8 mouse cellular contexts compared by ENCODE assay signal in genomic region chr9:21030781-21031250, GRCm38 (mm10). TPM values are rescaled to one million over a fixed set of nuclear protein-coding genes. Genes with fewer than 3 reads are reported as not detected.
DNase-seq lines count a peak whose midpoint lies in the region; ATAC-seq and TF ChIP-seq lines count a peak whose summit lies in the region.

No protein-coding gene starts in this region.

- H3K27ac ChIP-seq in forebrain, postnatal 0 days (ENCODE audit: low read depth, low read length), result peak overlapping the region; percentile 66
- H3K27ac ChIP-seq in lung, embryonic 14.5 days (ENCODE audit: low read depth), result no peak overlapping the region

- WGBS in forebrain, postnatal 0 days, result under 1% methylated on average over 13 of the region's 13 CpGs
- WGBS in lung, embryonic 14.5 days, result under 1% methylated on average over 13 of the region's 13 CpGs

- peak overlapping the region; percentile 57 for H3K4me3 ChIP-seq in forebrain, postnatal 0 days (ENCODE audit: low read depth, low read length)
- H3K4me3 ChIP-seq in lung, embryonic 14.5 days (ENCODE audit: low read depth, low read length), result peak overlapping the region; percentile 52

- H3K4me1 ChIP-seq in forebrain, postnatal 0 days (ENCODE audit: insufficient read depth), result peaks cover 13% of the 10 kb centered on the region
- peaks cover 26% of the 10 kb centered on the region; the same call in 1 of the 2 replicates for H3K4me1 ChIP-seq in lung, embryonic 14.5 days (ENCODE audit: insufficient read depth)

- peaks cover 54% of the 10 kb centered on the region for H3K27me3 ChIP-seq in forebrain, postnatal 0 days (ENCODE audit: insufficient read depth, low read length)
- H3K27me3 ChIP-seq in lung, embryonic 14.5 days (ENCODE audit: insufficient read depth, low read length), result peaks cover 52% of the 10 kb centered on the region

- peak overlapping the region; percentile 99 for H3K4me2 ChIP-seq in forebrain, postnatal 0 days (ENCODE audit: low read depth)
- peak overlapping the region; percentile 95 for H3K4me2 ChIP-seq in lung, embryonic 14.5 days

- TF ChIP-seq CTCF in forebrain, postnatal 0 days (IDR thresholded peaks at IDR 0.05; ENCODE audit: low read depth), result peak; percentile 67
- TF ChIP-seq CTCF in lung, embryonic 14.5 days (IDR thresholded peaks at IDR 0.05; ENCODE audit: low read depth), result peak; percentile 74

- ATAC-seq in forebrain, postnatal 0 days, result peak; percentile 77
- ATAC-seq in hematopoietic stem cell, adult 5-6 weeks (replicated peaks in 1 of 2; ENCODE audit: insufficient read depth in 1 of 2, low FRiP score in 2 of 2, low TSS enrichment in 1 of 2, low read depth in 1 of 2, poor library complexity in 2 of 2, severe bottlenecking in 2 of 2), result peak; percentile 68 to 72
- peak; percentile 62 for ATAC-seq in lung, embryonic 14.5 days (ENCODE audit: insufficient read depth)
- ATAC-seq in neutrophil, adult 5-6 weeks (ENCODE audit: extremely low read depth, insufficient number of reproducible peaks, low FRiP score, poor library complexity, severe bottlenecking), result peak; percentile 70

- H3K36me3 ChIP-seq in forebrain, postnatal 0 days (ENCODE audit: insufficient read depth), result no peaks in the 10 kb centered on the region
- H3K36me3 ChIP-seq in lung, embryonic 14.5 days (ENCODE audit: insufficient read depth), result peaks cover 9% of the 10 kb centered on the region; the same call in 1 of the 2 replicates

- DNase-seq in Muller cell, postnatal 12 days (ENCODE audit: inconsistent ontology term), result peak; percentile 93
- DNase-seq in cerebellum, adult 8-10 months, result peak; percentile 60
- DNase-seq in forebrain, postnatal 0 days, result peak; percentile 84
- DNase-seq in layer of hippocampus, adult 8-10 months (ENCODE audit: low spot score in 2 of 2), result peak; percentile 83 to 84
- DNase-seq in lung, embryonic 14.5 days, result peak; percentile 94
- peak; percentile 75 to 88 for DNase-seq in thymus, adult 18-20 months

- no peaks in the 10 kb centered on the region for H3K9me3 ChIP-seq in forebrain, postnatal 0 days (ENCODE audit: low read length)
- H3K9me3 ChIP-seq in lung, embryonic 14.5 days (ENCODE audit: low read depth, low read length), result no peaks in the 10 kb centered on the region

- 0 out of 2 replicates have a peak overlapping the region, but pooled peaks have one; percentile 61 for H3K9ac ChIP-seq in forebrain, postnatal 0 days
- H3K9ac ChIP-seq in lung, embryonic 14.5 days, result no peak overlapping the region

RNA-seq across cellular contexts. Expression of gene Icam5, which starts 1.1 kb away (rescaled TPM):
- total RNA-seq in forebrain, postnatal 0 days (2014; rRNA removed), result 17.2 and 19.4 TPM in 2 replicates
- polyA plus RNA-seq in forebrain, postnatal 0 days (2015; fragmentation: Nextera tagmentation; extraction: Ambion mirVana), result 8.2 and 10.3 TPM in 2 replicates
- total RNA-seq in hematopoietic stem cell, adult 5-6 weeks (2017), result not detected in 2 replicates
- 100 to 1,000 TPM; 302 to 315 (median 304) TPM for total RNA-seq in layer of hippocampus, adult 8-10 months (2022)
- polyA plus RNA-seq in lung, embryonic 14.5 days (2014; fragmentation: Nextera tagmentation; extraction: Ambion mirVana), result 0.09 and 0.31 TPM in 2 replicates
- total RNA-seq in neutrophil, adult 5-6 weeks (2017), result 0.12 TPM in 1 of 2 replicates, not detected in the other

RNA-seq across cellular contexts. Expression of gene Icam4, which starts 1.6 kb away (rescaled TPM):
- not detected in 2 replicates for total RNA-seq in forebrain, postnatal 0 days (2014; rRNA removed)
- not detected in 2 replicates for polyA plus RNA-seq in forebrain, postnatal 0 days (2015; fragmentation: Nextera tagmentation; extraction: Ambion mirVana)
- total RNA-seq in hematopoietic stem cell, adult 5-6 weeks (2017), result 3.0 and 7.9 TPM in 2 replicates
- 1 to 10 TPM in 3 of 4 experiments, under 1 TPM in 1; 0.49 to 1.8 (median 1.4) TPM for total RNA-seq in layer of hippocampus, adult 8-10 months (2022)
- 1.5 TPM in 2 replicates for polyA plus RNA-seq in lung, embryonic 14.5 days (2014; fragmentation: Nextera tagmentation; extraction: Ambion mirVana)
- total RNA-seq in neutrophil, adult 5-6 weeks (2017), result not detected in 2 replicates

RNA-seq across cellular contexts. Expression of gene Icam1, which starts 15.0 kb away (rescaled TPM):
- 3.2 and 3.7 TPM in 2 replicates for total RNA-seq in forebrain, postnatal 0 days (2014; rRNA removed)
- 3.1 and 3.6 TPM in 2 replicates for polyA plus RNA-seq in forebrain, postnatal 0 days (2015; fragmentation: Nextera tagmentation; extraction: Ambion mirVana)
- 36.2 and 44.7 TPM in 2 replicates for total RNA-seq in hematopoietic stem cell, adult 5-6 weeks (2017)
- 1 to 10 TPM; 2.8 to 9.8 (median 6.3) TPM for total RNA-seq in layer of hippocampus, adult 8-10 months (2022)
- 33.6 and 41.5 TPM in 2 replicates for polyA plus RNA-seq in lung, embryonic 14.5 days (2014; fragmentation: Nextera tagmentation; extraction: Ambion mirVana)
- total RNA-seq in neutrophil, adult 5-6 weeks (2017), result 34.6 and 36.9 TPM in 2 replicates

RNA-seq across cellular contexts. Expression of gene Mrpl4, which starts 28.3 kb away (rescaled TPM):
- 59.9 and 77.8 TPM in 2 replicates for total RNA-seq in forebrain, postnatal 0 days (2014; rRNA removed)
- polyA plus RNA-seq in forebrain, postnatal 0 days (2015; fragmentation: Nextera tagmentation; extraction: Ambion mirVana), result 101 and 111 TPM in 2 replicates
- 26.6 and 35.2 TPM in 2 replicates for total RNA-seq in hematopoietic stem cell, adult 5-6 weeks (2017)
- 10 to 100 TPM; 60.1 to 65.7 (median 61.0) TPM for total RNA-seq in layer of hippocampus, adult 8-10 months (2022)
- 156 and 166 TPM in 2 replicates for polyA plus RNA-seq in lung, embryonic 14.5 days (2014; fragmentation: Nextera tagmentation; extraction: Ambion mirVana)
- 26.6 and 30.0 TPM in 2 replicates for total RNA-seq in neutrophil, adult 5-6 weeks (2017)

RNA-seq across cellular contexts. Expression of gene Zglp1, which starts 36.1 kb away (rescaled TPM):
- total RNA-seq in forebrain, postnatal 0 days (2014; rRNA removed), result not detected in 2 replicates
- polyA plus RNA-seq in forebrain, postnatal 0 days (2015; fragmentation: Nextera tagmentation; extraction: Ambion mirVana), result 0.56 and 0.84 TPM in 2 replicates
- total RNA-seq in hematopoietic stem cell, adult 5-6 weeks (2017), result not detected in 2 replicates
- 1 to 10 TPM in 1 of 4 experiments, under 1 TPM in 1, not detected in 2; 0.87 to 1.1 TPM for total RNA-seq in layer of hippocampus, adult 8-10 months (2022)
- 1.4 TPM in 1 of 2 replicates, not detected in the other for polyA plus RNA-seq in lung, embryonic 14.5 days (2014; fragmentation: Nextera tagmentation; extraction: Ambion mirVana)
- not detected in 2 replicates for total RNA-seq in neutrophil, adult 5-6 weeks (2017)

Comparison
In these comparisons a context has a peak if more than half of its experiments do, and no peak if none do; other contexts are left out.
1. RNA of gene Icam5, which starts 1.1 kb away (total RNA-seq): 302 to 315 TPM in layer of hippocampus, adult 8-10 months and 17.2 to 19.4 TPM in forebrain, postnatal 0 days; not detected in hematopoietic stem cell, adult 5-6 weeks and 0.12 TPM in neutrophil, adult 5-6 weeks; every median in the first group is over 10 times any median in the second.
2. Peak in every context shown above with its lines, with median percentiles within 50 percentile points of each other: DNase-seq and ATAC-seq.